Mouse (Mus musculus): ENCODE measurements around the gene Ankrd33. TPM values are rescaled to one million over a fixed set of nuclear protein-coding genes. Genes with fewer than 3 reads are reported as not detected.

Gene Ankrd33
- total RNA-seq, 2 experiments from 2014 or later, result not detected

GRCm38 (mm10) chr15:101076071-101077000 is 39.2 kb upstream of the Ankrd33 start:
- intact Hi-C loops (cut with DNase I), result no loop called here
- no peak for TF ChIP-seq CTCF (IDR thresholded peaks at IDR 0.05)
- H3K27ac ChIP-seq, result no peak overlapping the region
- H3K4me3 ChIP-seq, result peak overlapping the region; percentile 9; the same call in 1 of the 2 replicates
- DNase-seq (ENCODE audit: extremely low spot score in 1 of 2, low spot score in 2 of 2), result no peak

- peak overlapping the region; percentile 50 for H3K4me3 ChIP-seq
- no peak for TF ChIP-seq CTCF (IDR thresholded peaks at IDR 0.05)
- intact Hi-C loops (cut with DNase I), result no loop called here
- no peak overlapping the region for H3K27ac ChIP-seq
- no peak for DNase-seq (ENCODE audit: extremely low spot score in 1 of 2, low spot score in 2 of 2)
Measured at GRCm38 (mm10) chr15:101077001-101077812, 38.3 kb upstream of the Ankrd33 start.

- intact Hi-C loops (cut with DNase I), result no loop called here
- Histone ChIP-seq H3K4me3 (peak within 1 kb of the TSS; percentile 50), H3K27ac (peak within 1 kb of the TSS; percentile 50)
- TF ChIP-seq CTCF (IDR thresholded peaks at IDR 0.05), result no peak
- DNase-seq (ENCODE audit: extremely low spot score in 1 of 2, low spot score in 2 of 2), result no peak
Measured at GRCm38 (mm10) chr15:101077813-101078730, 37.5 kb upstream of the Ankrd33 start, which contains the start of gene Fignl2. Gene Fignl2, minus strand, starts transcription at chr15:101078567.

GRCm38 (mm10) chr15:101078731-101079156 is 36.8 kb upstream of the Ankrd33 start:
- peak overlapping the region; percentile 50 for H3K4me3 ChIP-seq
- intact Hi-C loops (cut with DNase I), result no loop called here
- peak overlapping the region; percentile 47; the same call in 1 of the 2 replicates for H3K27ac ChIP-seq
- TF ChIP-seq CTCF (IDR thresholded peaks at IDR 0.05), result no peak; the same call in 1 of the 2 replicates
- DNase-seq (ENCODE audit: extremely low spot score in 1 of 2, low spot score in 2 of 2), result peak; percentile 67 to 71

GRCm38 (mm10) chr15:101080031-101080520 is 35.5 kb upstream of the Ankrd33 start:
- no peak overlapping the region for H3K4me3 ChIP-seq
- no peak for DNase-seq (ENCODE audit: extremely low spot score in 1 of 2, low spot score in 2 of 2)
- intact Hi-C loops (cut with DNase I), result no loop called here
- no peak overlapping the region for H3K27ac ChIP-seq
- no peak for TF ChIP-seq CTCF (IDR thresholded peaks at IDR 0.05)

GRCm38 (mm10) chr15:101081035-101081548 is 34.5 kb upstream of the Ankrd33 start:
- Histone ChIP-seq H3K4me3 (no peak overlapping the region), H3K27ac (no peak overlapping the region)
- no peak for DNase-seq (ENCODE audit: extremely low spot score in 1 of 2, low spot score in 2 of 2)
- intact Hi-C loops (cut with DNase I), result no loop called here
- no peak for TF ChIP-seq CTCF (IDR thresholded peaks at IDR 0.05)

GRCm38 (mm10) chr15:101082236-101082635 is 33.3 kb upstream of the Ankrd33 start:
- DNase-seq (ENCODE audit: extremely low spot score in 1 of 2, low spot score in 2 of 2), result no peak
- H3K4me3 ChIP-seq, result no peak overlapping the region
- intact Hi-C loops (cut with DNase I), result no loop called here

GRCm38 (mm10) chr15:101084499-101084898 is 31.1 kb upstream of the Ankrd33 start:
- Histone ChIP-seq H3K4me3 (no peak overlapping the region), H3K27ac (no peak overlapping the region)
- intact Hi-C loops (cut with DNase I), result no loop called here
- DNase-seq (ENCODE audit: extremely low spot score in 1 of 2, low spot score in 2 of 2), result no peak
- TF ChIP-seq CTCF (IDR thresholded peaks at IDR 0.05), result no peak

More at GRCm38 (mm10) chr15:101082236-101082635, 33.3 kb upstream of the Ankrd33 start:
- TF ChIP-seq CTCF (IDR thresholded peaks at IDR 0.05), result no peak
- H3K27ac ChIP-seq, result no peak overlapping the region

- Histone ChIP-seq H3K27ac (no peak overlapping the region), H3K4me3 (no peak overlapping the region)
- intact Hi-C loops (cut with DNase I), result no loop called here
- no peak for DNase-seq (ENCODE audit: extremely low spot score in 1 of 2, low spot score in 2 of 2)
- no peak for TF ChIP-seq CTCF (IDR thresholded peaks at IDR 0.05)
Measured at GRCm38 (mm10) chr15:101086451-101086850, 29.1 kb upstream of the Ankrd33 start.

GRCm38 (mm10) chr15:101086956-101087355 is 28.6 kb upstream of the Ankrd33 start:
- no peak for TF ChIP-seq CTCF (IDR thresholded peaks at IDR 0.05)
- Histone ChIP-seq H3K27ac (no peak overlapping the region), H3K4me3 (no peak overlapping the region)
- intact Hi-C loops (cut with DNase I), result no loop called here
- no peak for DNase-seq (ENCODE audit: extremely low spot score in 1 of 2, low spot score in 2 of 2)

- intact Hi-C loops (cut with DNase I), result no loop called here
- no peak for TF ChIP-seq CTCF (IDR thresholded peaks at IDR 0.05)
- no peak overlapping the region for H3K4me3 ChIP-seq
- no peak overlapping the region for H3K27ac ChIP-seq
- DNase-seq (ENCODE audit: extremely low spot score in 1 of 2, low spot score in 2 of 2), result no peak
Measured at GRCm38 (mm10) chr15:101088291-101088690, 27.3 kb upstream of the Ankrd33 start.
